Mouse (Mus musculus): ENCODE data around the gene Rab20. TPM values are rescaled to one million over a fixed set of nuclear protein-coding genes. Genes with fewer than 3 reads are reported as not detected.

Rab20 gene
- polyA plus RNA-seq, 1 experiment from 2014 or later: 0.61 TPM

DNA sequence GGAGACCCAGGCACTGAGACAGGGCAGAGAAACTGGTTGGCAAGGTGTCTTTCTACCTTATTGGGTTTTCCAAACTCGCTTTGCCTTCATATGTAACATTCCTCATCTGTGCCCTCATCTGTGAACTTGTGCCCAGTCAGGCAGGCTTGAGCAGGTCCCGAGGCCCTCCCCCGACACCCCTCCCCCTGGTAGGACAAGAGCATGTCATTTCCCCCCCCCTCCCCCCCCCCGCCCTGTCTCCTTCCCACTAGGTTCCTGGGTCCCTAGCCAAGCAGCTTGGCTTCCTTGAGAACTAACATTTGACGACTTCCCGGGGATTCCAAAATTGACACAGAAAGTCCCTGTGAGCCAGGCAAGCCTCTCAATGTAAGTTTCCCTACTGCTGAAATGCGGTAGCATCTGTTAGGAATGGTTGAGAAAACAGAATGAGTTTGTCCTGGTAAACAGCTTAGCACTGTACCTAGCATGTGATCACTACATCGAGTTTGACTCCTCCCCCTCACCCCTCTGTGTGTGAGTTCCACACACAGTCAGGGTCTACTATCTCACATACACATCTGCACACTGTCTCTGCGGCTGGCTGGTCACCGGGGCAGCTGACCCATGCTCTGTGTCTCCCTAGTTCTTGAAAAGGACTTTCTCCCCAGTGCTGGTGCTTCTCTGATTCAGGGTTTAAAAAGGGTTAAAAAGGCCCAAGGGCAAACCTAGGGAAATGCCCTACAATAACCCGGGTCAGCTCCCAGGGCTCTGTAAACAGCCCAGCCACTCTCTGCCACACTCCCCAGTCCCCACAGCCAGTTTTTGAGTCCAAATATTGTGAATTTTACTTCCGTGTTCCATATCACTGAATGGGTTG is 20.3 kb downstream of the Rab20 start:
- no peak for ATAC-seq (ENCODE audit: insufficient number of reproducible peaks, low FRiP score, low TSS enrichment, low read depth)
- Histone ChIP-seq H3K9ac (ENCODE audit: low read length) (no peak overlapping the region), H3K4me3 (ENCODE audit: low read depth, low read length) (no peak overlapping the region), H3K4me2 (ENCODE audit: low read depth, severe bottlenecking) (no peak overlapping the region), H3K4me1 (ENCODE audit: control insufficient read depth, insufficient read depth, low read length) (peaks cover 8% of the 10 kb centered on the region; the same call in 1 of the 2 replicates), H3K27ac (replicated peaks; ENCODE audit: low read depth, low read length) (no peak overlapping the region), H3K36me3 (ENCODE audit: control insufficient read depth, insufficient read depth, low read length) (no peaks in the 10 kb centered on the region), H3K9me3 (ENCODE audit: control insufficient read depth, low read length) (no peaks in the 10 kb centered on the region), H3K27me3 (ENCODE audit: control insufficient read depth, insufficient read depth, low read length) (no peaks in the 10 kb centered on the region)
- WGBS: 46% methylated on average over 11 of the region's 12 CpGs
- no peak for DNase-seq (ENCODE audit: low spot score)

DNA sequence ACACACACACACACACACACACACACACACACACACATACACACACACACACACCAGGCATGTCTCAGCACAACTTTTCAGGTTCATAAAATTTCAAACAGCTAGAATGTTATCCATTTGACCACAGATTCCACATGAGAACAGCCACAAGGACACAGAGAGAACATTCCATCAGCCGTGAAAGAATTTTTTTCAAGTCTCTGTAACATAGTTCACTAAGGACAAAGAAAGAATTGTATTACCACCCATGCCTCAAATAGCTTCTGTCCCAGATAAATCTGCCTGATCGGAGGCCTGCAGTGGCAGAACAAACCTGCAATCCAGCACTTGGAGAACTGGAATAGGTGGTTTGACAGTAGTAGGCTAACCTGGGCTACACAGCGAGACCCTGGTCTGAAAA is 21.2 kb downstream of the Rab20 start:
- WGBS: 77% methylated on average over 3 of the region's 3 CpGs

DNA sequence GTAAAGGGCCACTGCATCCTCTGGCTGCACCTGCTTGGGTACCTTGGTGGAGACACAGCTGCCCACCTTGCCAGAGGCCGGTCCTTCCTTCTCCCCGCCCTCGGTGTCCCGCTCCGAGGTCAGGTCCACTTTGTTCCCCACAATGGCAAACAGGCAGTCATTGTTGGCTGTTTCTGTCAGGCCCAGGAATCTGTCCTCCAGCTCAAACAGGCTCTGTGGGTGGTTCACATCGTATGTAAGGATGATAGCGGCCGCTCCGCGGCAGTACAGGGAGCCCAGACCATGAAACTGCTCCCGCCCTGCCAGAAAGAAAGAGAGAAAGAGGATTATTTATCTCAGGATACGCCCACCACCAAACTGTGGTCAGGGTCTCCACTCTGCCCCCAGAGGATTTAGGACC is 24.3 kb downstream of the Rab20 start:
- H3K9ac ChIP-seq (ENCODE audit: low read length): no peak overlapping the region
- H3K4me1 ChIP-seq (ENCODE audit: control insufficient read depth, insufficient read depth, low read length): peaks cover 8% of the 10 kb centered on the region; the same call in 1 of the 2 replicates
- H3K4me2 ChIP-seq (ENCODE audit: low read depth, severe bottlenecking): no peak overlapping the region
- no peak for DNase-seq (ENCODE audit: low spot score)
- 79% methylated on average over 12 of the region's 12 CpGs for WGBS
- no peaks in the 10 kb centered on the region for H3K36me3 ChIP-seq (ENCODE audit: control insufficient read depth, insufficient read depth, low read length)
- no peak overlapping the region for H3K27ac ChIP-seq (replicated peaks; ENCODE audit: low read depth, low read length)
- H3K9me3 ChIP-seq (ENCODE audit: control insufficient read depth, low read length): no peaks in the 10 kb centered on the region
- H3K4me3 ChIP-seq (ENCODE audit: low read depth, low read length): no peak overlapping the region
- no peak for ATAC-seq (ENCODE audit: insufficient number of reproducible peaks, low FRiP score, low TSS enrichment, low read depth)
- no peaks in the 10 kb centered on the region for H3K27me3 ChIP-seq (ENCODE audit: control insufficient read depth, insufficient read depth, low read length)

More for the DNA sequence above, 21.2 kb downstream of the Rab20 start:
- peaks cover 8% of the 10 kb centered on the region; the same call in 1 of the 2 replicates for H3K4me1 ChIP-seq (ENCODE audit: control insufficient read depth, insufficient read depth, low read length)
- DNase-seq (ENCODE audit: low spot score) (no peak), ATAC-seq (ENCODE audit: insufficient number of reproducible peaks, low FRiP score, low TSS enrichment, low read depth) (no peak)
- no peak overlapping the region for H3K9ac ChIP-seq (ENCODE audit: low read length)
- H3K36me3 ChIP-seq (ENCODE audit: control insufficient read depth, insufficient read depth, low read length): no peaks in the 10 kb centered on the region
- H3K27ac ChIP-seq (replicated peaks; ENCODE audit: low read depth, low read length): no peak overlapping the region
- H3K9me3 ChIP-seq (ENCODE audit: control insufficient read depth, low read length): no peaks in the 10 kb centered on the region
- no peak overlapping the region for H3K4me2 ChIP-seq (ENCODE audit: low read depth, severe bottlenecking)
- no peak overlapping the region for H3K4me3 ChIP-seq (ENCODE audit: low read depth, low read length)
- H3K27me3 ChIP-seq (ENCODE audit: control insufficient read depth, insufficient read depth, low read length): no peaks in the 10 kb centered on the region

DNA sequence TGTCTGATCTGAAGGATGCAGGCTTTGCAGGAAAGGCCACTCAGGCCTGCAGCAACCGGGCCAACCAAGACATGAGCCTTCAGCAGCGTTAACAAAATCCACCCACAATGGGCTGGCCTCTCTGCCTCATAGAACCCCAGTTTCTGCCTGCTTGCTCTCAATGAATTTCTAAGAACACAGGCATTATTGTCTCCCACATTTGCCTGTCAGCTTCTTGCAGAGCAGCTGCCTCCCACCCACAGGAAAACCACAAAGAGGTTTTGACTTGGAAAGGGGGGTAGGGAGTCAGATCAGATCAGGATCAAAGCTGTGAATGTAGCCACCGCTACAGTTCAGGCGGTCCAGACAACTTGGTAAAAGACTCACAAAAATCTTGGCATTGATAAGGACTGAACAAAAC is 25.5 kb downstream of the Rab20 start:
- no peak for DNase-seq (ENCODE audit: low spot score)
- WGBS: 67% methylated on average over 4 of the region's 4 CpGs
- Histone ChIP-seq H3K4me1 (ENCODE audit: control insufficient read depth, insufficient read depth, low read length) (0 out of 2 replicates have a peak, but pooled peaks cover 2% of the 10 kb centered on the region), H3K4me2 (ENCODE audit: low read depth, severe bottlenecking) (no peak overlapping the region), H3K9ac (ENCODE audit: low read length) (no peak overlapping the region), H3K4me3 (ENCODE audit: low read depth, low read length) (no peak overlapping the region), H3K9me3 (ENCODE audit: control insufficient read depth, low read length) (no peaks in the 10 kb centered on the region), H3K36me3 (ENCODE audit: control insufficient read depth, insufficient read depth, low read length) (no peaks in the 10 kb centered on the region), H3K27me3 (ENCODE audit: control insufficient read depth, insufficient read depth, low read length) (no peaks in the 10 kb centered on the region), H3K27ac (replicated peaks; ENCODE audit: low read depth, low read length) (no peak overlapping the region)
- no peak for ATAC-seq (ENCODE audit: insufficient number of reproducible peaks, low FRiP score, low TSS enrichment, low read depth)

DNA sequence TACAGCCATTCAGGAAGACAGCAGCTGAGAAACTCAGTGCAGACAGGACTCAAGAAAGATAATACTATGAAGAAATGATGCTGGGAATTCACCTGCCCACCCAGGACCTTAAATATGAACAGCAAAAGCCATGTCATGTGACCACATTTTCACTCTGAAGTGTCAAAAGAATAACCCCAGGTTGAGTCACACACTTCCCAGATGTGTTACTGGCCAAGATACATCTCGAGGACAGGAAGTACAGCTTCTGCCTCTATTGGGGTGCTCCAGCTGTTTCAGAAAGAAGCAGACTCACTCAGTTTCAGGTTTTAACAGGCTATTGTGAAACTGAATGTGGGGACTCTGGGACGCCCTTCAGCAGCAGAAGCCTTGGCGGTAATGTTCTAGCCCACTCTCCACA is 26.0 kb downstream of the Rab20 start:
- ATAC-seq (ENCODE audit: insufficient number of reproducible peaks, low FRiP score, low TSS enrichment, low read depth) (no peak), DNase-seq (ENCODE audit: low spot score) (no peak)
- H3K9ac ChIP-seq (ENCODE audit: low read length): no peak overlapping the region
- H3K4me2 ChIP-seq (ENCODE audit: low read depth, severe bottlenecking): no peak overlapping the region
- H3K27ac ChIP-seq (replicated peaks; ENCODE audit: low read depth, low read length): no peak overlapping the region
- no peaks in the 10 kb centered on the region for H3K4me1 ChIP-seq (ENCODE audit: control insufficient read depth, insufficient read depth, low read length)
- H3K27me3 ChIP-seq (ENCODE audit: control insufficient read depth, insufficient read depth, low read length): no peaks in the 10 kb centered on the region
- H3K36me3 ChIP-seq (ENCODE audit: control insufficient read depth, insufficient read depth, low read length): no peaks in the 10 kb centered on the region
- 79% methylated on average over 3 of the region's 3 CpGs for WGBS
- H3K4me3 ChIP-seq (ENCODE audit: low read depth, low read length): no peak overlapping the region
- H3K9me3 ChIP-seq (ENCODE audit: control insufficient read depth, low read length): no peaks in the 10 kb centered on the region

DNA sequence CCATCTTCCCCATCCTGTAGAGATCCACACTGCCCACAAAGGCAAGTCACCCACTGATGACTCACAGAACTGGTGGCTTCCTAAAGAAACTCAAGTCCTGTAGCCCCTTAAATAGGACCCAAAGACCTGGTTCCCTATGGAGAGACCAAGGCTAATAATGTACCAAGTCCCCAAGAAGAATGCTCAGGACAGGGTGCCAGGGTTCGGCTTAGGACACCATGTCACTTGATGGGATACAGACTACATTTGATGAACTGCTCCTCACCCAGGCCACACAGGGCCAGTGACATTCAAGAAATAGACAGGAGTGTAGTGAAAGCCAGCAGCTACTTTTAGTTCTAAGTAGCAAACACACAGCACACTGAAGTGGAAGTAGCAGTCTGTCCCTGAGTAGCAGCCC is 26.4 kb downstream of the Rab20 start:
- WGBS: 91% methylated on average over 1 of the region's 1 CpGs
- Histone ChIP-seq H3K9ac (ENCODE audit: low read length) (no peak overlapping the region), H3K4me3 (ENCODE audit: low read depth, low read length) (no peak overlapping the region), H3K27ac (replicated peaks; ENCODE audit: low read depth, low read length) (no peak overlapping the region), H3K4me2 (ENCODE audit: low read depth, severe bottlenecking) (no peak overlapping the region), H3K4me1 (ENCODE audit: control insufficient read depth, insufficient read depth, low read length) (no peaks in the 10 kb centered on the region), H3K27me3 (ENCODE audit: control insufficient read depth, insufficient read depth, low read length) (no peaks in the 10 kb centered on the region), H3K36me3 (ENCODE audit: control insufficient read depth, insufficient read depth, low read length) (no peaks in the 10 kb centered on the region), H3K9me3 (ENCODE audit: control insufficient read depth, low read length) (no peaks in the 10 kb centered on the region)
- no peak for ATAC-seq (ENCODE audit: insufficient number of reproducible peaks, low FRiP score, low TSS enrichment, low read depth)
- no peak for DNase-seq (ENCODE audit: low spot score)

DNA sequence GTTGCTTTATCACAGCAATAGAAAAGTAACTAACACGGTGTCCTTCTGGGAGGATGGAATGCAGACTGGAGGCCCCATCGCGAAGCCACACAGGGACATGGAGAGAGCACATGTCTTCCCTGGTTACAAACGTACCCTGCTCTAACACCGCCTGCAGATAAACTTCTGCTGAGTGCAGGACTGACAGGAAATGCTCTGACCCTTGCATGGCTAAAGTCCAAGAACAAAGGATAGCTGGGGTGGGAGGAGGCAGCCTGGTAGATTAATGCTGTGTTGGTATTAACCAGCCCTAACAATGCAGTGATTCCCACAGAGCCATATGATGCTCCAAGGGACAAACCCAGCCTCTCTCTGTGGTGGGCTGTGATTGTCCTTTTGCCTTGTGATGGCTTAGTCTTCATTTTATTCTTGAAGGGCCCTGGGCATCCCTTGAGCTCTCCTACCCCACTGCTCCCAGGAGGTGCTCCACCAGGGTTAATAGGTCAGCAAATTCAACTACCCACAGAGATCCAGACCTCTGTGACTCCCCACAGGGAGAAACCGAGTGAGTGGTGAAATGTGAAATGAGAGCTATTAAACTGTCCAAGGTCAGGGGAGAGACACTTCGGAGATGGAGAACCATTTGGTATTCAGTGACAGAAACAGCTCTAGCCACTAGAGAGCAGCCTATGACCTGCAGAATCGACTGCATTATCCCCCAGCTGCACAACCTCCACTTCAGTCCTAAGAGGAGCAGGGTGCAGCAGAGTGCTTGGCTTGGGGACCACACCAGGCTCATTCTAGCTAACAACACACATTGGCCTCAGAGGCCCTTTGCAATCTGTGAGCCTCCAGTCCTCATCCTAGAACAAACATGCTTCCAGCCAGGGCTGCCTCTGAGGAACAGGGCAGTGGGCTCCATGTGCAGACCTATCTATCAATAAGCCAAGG is 28.1 kb downstream of the Rab20 start:
- no peaks in the 10 kb centered on the region for H3K9me3 ChIP-seq (ENCODE audit: control insufficient read depth, low read length)
- ATAC-seq (ENCODE audit: insufficient number of reproducible peaks, low FRiP score, low TSS enrichment, low read depth) (no peak), DNase-seq (ENCODE audit: low spot score) (peak; percentile 40)
- H3K27ac ChIP-seq (replicated peaks; ENCODE audit: low read depth, low read length): no peak overlapping the region
- WGBS: 42% methylated on average over 8 of the region's 8 CpGs
- H3K4me3 ChIP-seq (ENCODE audit: low read depth, low read length): no peak overlapping the region
- no peaks in the 10 kb centered on the region for H3K36me3 ChIP-seq (ENCODE audit: control insufficient read depth, insufficient read depth, low read length)
- no peaks in the 10 kb centered on the region for H3K4me1 ChIP-seq (ENCODE audit: control insufficient read depth, insufficient read depth, low read length)
- H3K9ac ChIP-seq (ENCODE audit: low read length): no peak overlapping the region
- no peak overlapping the region for H3K4me2 ChIP-seq (ENCODE audit: low read depth, severe bottlenecking)
- H3K27me3 ChIP-seq (ENCODE audit: control insufficient read depth, insufficient read depth, low read length): no peaks in the 10 kb centered on the region

DNA sequence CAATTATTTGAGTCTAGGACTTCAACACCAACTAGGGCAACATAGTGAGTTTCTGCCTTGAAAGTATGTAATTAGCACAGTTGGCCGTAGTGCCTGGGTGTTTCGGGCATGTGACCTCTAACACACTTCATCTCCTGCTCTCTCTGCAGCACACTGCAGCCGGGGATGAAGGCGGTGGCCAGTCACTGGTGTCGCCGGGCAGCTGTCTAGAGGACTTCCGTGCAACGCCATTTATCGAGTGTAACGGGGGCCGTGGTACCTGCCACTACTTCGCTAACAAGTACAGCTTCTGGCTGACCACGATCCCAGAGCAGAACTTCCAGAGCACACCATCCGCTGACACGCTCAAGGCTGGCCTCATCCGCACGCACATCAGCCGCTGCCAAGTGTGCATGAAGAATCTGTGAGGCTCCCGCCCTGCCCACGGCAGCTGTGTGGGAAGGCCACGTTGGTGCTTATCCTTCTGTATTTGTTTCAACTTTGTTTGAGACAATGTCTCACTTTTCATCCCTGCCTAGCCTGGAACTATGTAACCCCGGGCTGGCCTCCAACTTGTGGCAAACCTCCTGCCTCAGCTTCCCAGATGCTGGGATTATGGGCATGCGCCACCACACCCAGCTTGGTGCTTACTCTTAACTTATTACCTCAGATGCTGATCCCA is 30.5 kb downstream of the Rab20 start:
- no peak for ATAC-seq (ENCODE audit: insufficient number of reproducible peaks, low FRiP score, low TSS enrichment, low read depth)
- no peaks in the 10 kb centered on the region for H3K27me3 ChIP-seq (ENCODE audit: control insufficient read depth, insufficient read depth, low read length)
- no peaks in the 10 kb centered on the region for H3K9me3 ChIP-seq (ENCODE audit: control insufficient read depth, low read length)
- no peak overlapping the region for H3K4me3 ChIP-seq (ENCODE audit: low read depth, low read length)
- 0 out of 2 replicates have a peak, but pooled peaks cover 1% of the 10 kb centered on the region for H3K36me3 ChIP-seq (ENCODE audit: control insufficient read depth, insufficient read depth, low read length)
- WGBS: 92% methylated on average over 23 of the region's 23 CpGs
- no peak for DNase-seq (ENCODE audit: low spot score)
- H3K4me1 ChIP-seq (ENCODE audit: control insufficient read depth, insufficient read depth, low read length): no peaks in the 10 kb centered on the region
- H3K4me2 ChIP-seq (ENCODE audit: low read depth, severe bottlenecking): no peak overlapping the region
- H3K9ac ChIP-seq (ENCODE audit: low read length): no peak overlapping the region
- no peak overlapping the region for H3K27ac ChIP-seq (replicated peaks; ENCODE audit: low read depth, low read length)
